Mouse (Mus musculus): ENCODE results near the gene Dhx32. TPM values are rescaled to one million over a fixed set of nuclear protein-coding genes. Genes with fewer than 3 reads are reported as not detected.

The Dhx32 gene
- 36.1 and 40.0 TPM in 2 replicates for polyA plus RNA-seq (2015; fragmentation: Nextera tagmentation; extraction: Ambion mirVana)

GRCm38 (mm10) chr7:133782717-133783435 lies at the start of gene Dhx32:
Dhx32 (minus strand) TSS chr7:133782726.

GRCm38 (mm10) chr7:133776626-133776996 lies 5.9 kb downstream of the Dhx32 start, which contains the start of gene Fank1:
Fank1 (plus strand) TSS chr7:133776861.

GRCm38 (mm10) chr7:133679961-133680360 lies 102.6 kb downstream of the Dhx32 start, which contains the start of gene Mmp21:
Mmp21 (minus strand) TSS chr7:133680061.

Other genes with a start within 250 kb of the Dhx32 start
- 0.22 TPM in 1 of 2 replicates, not detected in the other for gene Tex36, start 180.6 kb downstream of the Dhx32 start, polyA plus RNA-seq (2015; fragmentation: Nextera tagmentation; extraction: Ambion mirVana)
- 10.0 and 10.4 TPM in 2 replicates for gene Edrf1, start 145.2 kb downstream of the Dhx32 start, polyA plus RNA-seq (2015; fragmentation: Nextera tagmentation; extraction: Ambion mirVana)
- not detected in 2 replicates for gene Mmp21, start 102.7 kb downstream of the Dhx32 start, polyA plus RNA-seq (2015; fragmentation: Nextera tagmentation; extraction: Ambion mirVana)
- gene Bccip, start 73.4 kb downstream of the Dhx32 start, polyA plus RNA-seq (2015; fragmentation: Nextera tagmentation; extraction: Ambion mirVana), result 90.2 and 98.1 TPM in 2 replicates
- gene Uros, start 72.7 kb downstream of the Dhx32 start, polyA plus RNA-seq (2015; fragmentation: Nextera tagmentation; extraction: Ambion mirVana), result 36.6 and 41.1 TPM in 2 replicates
- gene Fank1, start 5.9 kb downstream of the Dhx32 start, polyA plus RNA-seq (2015; fragmentation: Nextera tagmentation; extraction: Ambion mirVana), result 3.9 and 4.0 TPM in 2 replicates

Data from neural tube, postnatal 0 days (tissue).